Mouse (Mus musculus) heart, postnatal 10 days (tissue): ENCODE results near the gene 1700016C15Rik. TPM values are rescaled to one million over a fixed set of nuclear protein-coding genes. Genes with fewer than 3 reads are reported as not detected.

Experiments
- DNase-seq, 2 experiments: peaks; one replicate each; pipeline ENCODE4 v3.0.0; 2021
- intact Hi-C: fragments of 180-260 bp; cut with DNase I; formaldehyde crosslinking; loops from one replicate; pipeline ENCODE4 v1.15.1; 2025
- total RNA-seq, 2 experiments: library from RNA; stranded (reverse); gene quantifications; 2 replicates each; pipeline ENCODE4 v1.2.3; 2021

The 1700016C15Rik gene
- total RNA-seq, 2 experiments from 2014 or later = not detected

DNA sequence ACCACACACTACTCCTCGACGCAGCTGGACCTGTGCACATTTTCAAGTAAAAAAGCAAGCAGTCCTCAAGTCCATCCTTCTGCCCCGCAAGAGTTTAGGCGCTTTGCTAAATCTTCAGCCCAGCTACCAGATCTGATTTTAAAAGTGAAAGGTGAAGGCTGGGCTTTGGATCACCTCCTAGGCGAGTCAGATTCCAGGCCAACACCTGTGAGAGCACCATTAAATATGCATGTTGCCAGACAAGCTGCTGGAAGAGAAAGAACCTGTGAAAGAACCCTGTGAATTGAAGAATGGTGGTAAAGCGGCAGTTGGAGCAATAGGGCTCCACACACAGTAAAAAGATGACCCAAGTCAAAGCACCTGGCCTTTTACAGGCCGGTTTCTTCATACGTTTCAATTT, 65.3 kb downstream of the 1700016C15Rik start:
- peak in 1 of 2 experiments; percentile 12 for DNase-seq
- intact Hi-C loops = loop anchor here (5.0 kb wide), 2 partner anchors 187 to 353 kb away; partner anchors contain the start of genes Catspere2 and Zbtb18

DNA sequence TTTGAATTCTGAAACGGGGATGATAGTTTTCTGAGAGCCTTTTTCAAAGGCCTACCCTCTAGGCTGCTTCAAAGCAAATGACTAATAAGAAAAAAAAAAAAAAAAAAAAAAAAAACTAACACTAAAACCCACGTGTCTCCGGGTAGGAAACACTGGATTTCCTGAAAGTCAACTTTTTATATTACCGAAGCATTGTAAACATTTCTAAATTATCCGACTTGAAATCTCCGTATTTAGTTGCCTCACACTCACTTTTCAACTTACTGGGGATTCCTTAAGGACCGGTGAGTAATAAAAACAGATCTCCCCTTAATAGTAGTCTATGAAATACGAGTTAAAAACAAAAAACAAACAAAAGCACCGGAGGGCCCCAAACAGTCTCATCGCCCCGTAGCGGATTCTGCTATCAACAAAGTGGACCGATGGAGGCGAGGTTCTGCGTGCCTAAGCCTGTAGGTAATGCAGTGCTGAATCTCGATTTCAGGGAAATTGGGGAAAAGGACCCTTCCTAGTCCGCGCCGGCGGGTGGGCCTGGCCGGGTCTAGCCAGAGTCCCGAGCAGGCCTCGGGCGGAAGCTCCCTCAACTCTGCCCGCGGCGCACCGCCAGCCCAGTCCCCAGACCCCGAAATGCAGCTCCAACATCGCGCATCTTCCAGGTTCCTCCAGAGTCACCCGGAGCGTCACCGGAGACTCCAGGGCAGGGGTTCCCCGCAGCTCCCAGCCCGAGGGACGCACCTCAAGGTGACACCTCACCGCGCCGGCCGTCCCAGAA, 66.0 kb downstream of the 1700016C15Rik start:
- intact Hi-C loops = loop anchor here (5.0 kb wide), 1 partner anchor 187 kb away; the partner anchor contains the start of gene Catspere2
- peak; percentile 2 to 7 for DNase-seq

DNA sequence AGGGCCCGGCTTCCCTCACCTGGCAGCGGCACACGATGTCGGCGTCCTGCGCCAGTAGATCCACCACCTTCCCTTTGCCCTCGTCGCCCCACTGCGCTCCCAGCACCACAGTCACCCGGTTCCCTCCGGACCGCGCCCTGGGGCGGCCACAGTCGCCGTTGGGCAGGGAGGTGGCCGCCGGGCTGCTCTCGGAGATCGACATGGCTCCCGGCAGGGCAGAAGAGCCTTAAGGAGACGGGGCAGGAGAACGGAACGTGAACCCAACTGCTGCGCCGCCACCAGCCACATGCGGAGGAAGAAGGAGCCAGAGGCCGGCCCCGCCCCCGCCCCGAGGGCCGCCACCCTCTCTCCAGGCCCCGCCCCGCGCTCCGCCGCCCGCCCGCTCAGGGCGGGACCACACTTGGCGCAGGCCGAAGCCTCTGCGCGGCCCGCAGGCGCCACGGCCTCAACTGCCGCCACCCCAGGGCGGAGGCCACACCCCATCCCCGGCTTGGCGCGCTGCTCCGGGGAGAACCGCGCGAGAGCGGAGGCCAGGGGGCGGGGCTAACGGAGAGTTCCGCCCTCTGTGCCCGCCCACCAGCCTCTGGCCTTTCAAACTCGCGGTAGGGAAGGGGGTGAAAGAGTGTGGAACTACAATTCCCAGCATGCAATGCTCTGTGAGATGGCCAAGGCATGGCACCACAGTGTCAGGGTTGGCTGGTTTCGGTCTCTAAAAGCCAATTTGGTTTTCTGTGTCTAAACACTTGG, 66.8 kb downstream of the 1700016C15Rik start, which contains the start of gene Adss:
Gene Adss (minus strand): TSS at position 319 of the 747 bp plus-strand sequence.
- intact Hi-C loops = loop anchor here (5.0 kb wide), 1 partner anchor 186 kb away; the partner anchor contains the start of gene Catspere2
- peak; percentile 99 for DNase-seq

DNA sequence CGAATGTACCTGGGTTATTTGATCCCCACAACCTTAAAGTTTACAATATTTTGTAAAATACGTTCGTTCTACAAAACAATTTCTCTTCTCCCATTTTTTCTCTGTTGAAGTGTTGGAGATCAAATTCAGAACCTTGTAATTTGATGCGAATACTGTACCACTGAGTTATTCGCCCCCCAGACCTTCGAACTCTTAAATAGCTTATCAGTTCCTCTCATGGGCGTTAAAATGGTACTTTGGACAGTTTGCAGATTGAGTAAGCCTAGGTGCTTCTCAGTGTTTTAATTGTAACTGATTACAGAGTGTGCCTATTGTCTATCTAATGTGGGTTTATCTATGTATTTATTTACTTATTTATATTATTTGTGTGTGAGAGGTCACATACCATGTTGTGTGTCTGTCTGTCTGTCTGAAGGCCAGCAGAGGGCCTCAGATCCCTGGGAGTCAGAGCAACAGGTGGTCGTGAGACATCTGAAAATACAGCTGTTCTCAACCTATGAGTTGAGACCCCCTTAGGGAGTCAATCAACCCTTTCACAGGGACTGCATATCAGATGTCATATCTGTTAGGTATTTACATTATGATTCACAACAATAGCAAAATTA, 67.6 kb downstream of the 1700016C15Rik start:
- peak in 1 of 2 experiments; percentile 9 for DNase-seq
- intact Hi-C loops = loop anchor here (5.0 kb wide), 1 partner anchor 185 kb away; the partner anchor contains the start of gene Catspere2

Other genes with a start within 250 kb of the 1700016C15Rik start
- 10 to 100 TPM; 20.3 to 20.4 TPM for gene Adss, start 66.7 kb downstream of the 1700016C15Rik start, total RNA-seq